Mouse (Mus musculus): Measurements from ENCODE around the gene Fto.

DNA sequence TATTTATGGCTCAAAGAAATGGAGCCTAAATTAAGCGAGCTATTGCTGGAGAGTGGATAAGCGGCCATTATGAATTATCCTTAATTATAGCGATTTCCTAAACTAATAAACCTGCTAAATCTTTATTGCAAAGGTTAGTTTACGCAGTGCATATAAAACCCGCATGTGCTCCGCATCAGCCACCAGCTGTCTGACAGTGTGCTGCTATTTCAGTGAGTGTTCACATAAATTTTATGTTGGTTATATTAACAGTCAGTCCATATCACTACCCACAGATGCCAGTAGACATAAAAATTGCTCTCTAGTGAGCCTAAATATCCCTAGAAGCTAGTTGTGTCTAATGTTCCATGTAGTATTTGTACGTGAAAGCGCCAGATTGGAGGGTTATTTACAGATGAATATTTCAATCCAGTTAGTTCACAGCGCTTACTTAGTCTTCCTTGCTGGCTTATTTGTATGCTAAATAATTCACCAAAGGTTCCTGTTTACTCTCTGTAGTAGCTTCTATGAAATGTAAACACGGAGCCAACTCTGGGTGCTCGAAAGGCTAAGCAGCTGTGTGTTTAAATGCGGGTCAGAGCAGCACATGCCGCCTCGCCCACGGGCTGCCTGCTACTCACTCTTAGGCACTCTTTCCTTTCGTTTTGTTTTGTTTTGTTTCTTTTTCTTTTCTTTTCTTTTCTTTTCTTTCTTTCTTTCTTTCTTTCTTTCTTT, 317.2 kb downstream of the Fto start:
- TF ChIP-seq CTCF (IDR thresholded peaks at IDR 0.05; ENCODE audit: low read depth, low read length) (no peak), TAL1 (conservative IDR thresholded peaks at IDR 0.05; ENCODE audit: low read depth, low read length) (no peak), GATA1 (IDR thresholded peaks at IDR 0.05; ENCODE audit: borderline replicate concordance, low read length) (no peak)

Data from G1E (cell line).